Mouse (Mus musculus) kidney, adult 2 months (tissue): ENCODE data around the gene Abcc9. TPM values are rescaled to one million over a fixed set of nuclear protein-coding genes. Genes with fewer than 3 reads are reported as not detected.

Source experiments
- DNase-seq: peaks from one replicate; pipeline ENCODE4 v3.0.0; 2021
- H3K27ac ChIP-seq: fragments of 200-500 bp; 2 replicates; pipeline ENCODE4 v1.5.1; 2012; ENCODE audit warnings: low read depth, low read length, control low read depth, inconsistent platforms; ENCODE audit not compliant: insufficient read depth
- H3K27me3 ChIP-seq: fragments of 200-500 bp; replicated peaks from 2 replicates; pipeline ENCODE4 v1.6.1; 2012; ENCODE audit warnings: mild to moderate bottlenecking, moderate library complexity, low read length, inconsistent platforms; ENCODE audit not compliant: control insufficient read depth, insufficient read depth
- H3K36me3 ChIP-seq: fragments of 200-500 bp; 2 replicates; pipeline ENCODE4 v1.6.1; 2012; ENCODE audit warnings: mild to moderate bottlenecking, moderate library complexity, low read length, inconsistent platforms; ENCODE audit not compliant: control insufficient read depth, insufficient read depth
- H3K4me1 ChIP-seq: fragments of 200-500 bp; 2 replicates; pipeline ENCODE4 v1.6.1; 2011; ENCODE audit warnings: low read length; ENCODE audit not compliant: control insufficient read depth, insufficient read depth
- H3K4me3 ChIP-seq: fragments of 200-500 bp; 2 replicates; pipeline ENCODE4 v1.5.1; 2011; ENCODE audit warnings: mild to moderate bottlenecking, low read depth, low read length, control low read depth; ENCODE audit not compliant: insufficient read depth
- CTCF ChIP-seq: fragments of 200-500 bp; conservative IDR thresholded peaks from 2 replicates; pipeline ENCODE4 v1.5.1; 2011; ENCODE audit warnings: low read depth, mild to moderate bottlenecking, control low read depth, low read length, moderate library complexity, mixed read lengths; ENCODE audit not compliant: insufficient read depth, insufficient read length
- POLR2A ChIP-seq: fragments of 200-500 bp; IDR thresholded peaks from one replicate; pipeline ENCODE4 v1.6.1; 2011; ENCODE audit warnings: low read depth, low read length, control low read depth
- WGBS: fragments of 180-500 bp; shearing (Covaris S2); methylation state at CpG from one replicate; pipeline ENCODE4 v1.1.7; 2018; 5-methylcytosine and 5-hydroxymethylcytosine counted together
- polyA plus RNA-seq: library from polyadenylated mRNA; depleted of rRNA; stranded (reverse); fragments of >200 nt; gene quantifications from 2 replicates; pipeline ENCODE4 v1.2.3, GENCODE M21; 2012

Abcc9 gene
- polyA plus RNA-seq, 1 experiment = 5.3 TPM

DNA sequence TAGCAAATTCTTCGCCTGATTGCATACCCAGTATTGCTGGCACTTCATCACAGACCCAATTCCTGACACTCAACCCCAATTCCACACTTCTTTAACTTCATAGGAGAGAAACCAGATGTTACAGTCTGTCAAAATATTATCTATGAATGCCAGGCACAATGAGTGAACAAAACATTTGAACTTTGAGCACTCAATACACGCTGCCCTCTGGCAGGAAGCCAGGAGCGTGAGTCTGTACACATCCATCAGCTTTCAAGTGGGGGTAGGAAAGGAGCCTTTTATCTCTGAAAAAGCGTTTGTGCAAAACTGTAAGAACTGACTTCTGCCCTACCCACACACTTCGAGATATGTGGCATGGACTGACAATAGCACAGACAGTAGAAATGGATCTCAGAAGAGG, 134.7 kb downstream of the Abcc9 start:
- no peak overlapping the region for H3K27ac ChIP-seq
- H3K4me3 ChIP-seq = no peak overlapping the region
- TF ChIP-seq CTCF (no peak), POLR2A (no peak)
- no peaks in the 10 kb centered on the region for H3K36me3 ChIP-seq
- WGBS = 33% methylated on average over 5 of the region's 5 CpGs
- H3K27me3 ChIP-seq = 0 out of 2 replicates have a peak, but pooled peaks cover 1% of the 10 kb centered on the region
- peaks cover 6% of the 10 kb centered on the region; the same call in 1 of the 2 replicates for H3K4me1 ChIP-seq
- peak; percentile 84 for DNase-seq

DNA sequence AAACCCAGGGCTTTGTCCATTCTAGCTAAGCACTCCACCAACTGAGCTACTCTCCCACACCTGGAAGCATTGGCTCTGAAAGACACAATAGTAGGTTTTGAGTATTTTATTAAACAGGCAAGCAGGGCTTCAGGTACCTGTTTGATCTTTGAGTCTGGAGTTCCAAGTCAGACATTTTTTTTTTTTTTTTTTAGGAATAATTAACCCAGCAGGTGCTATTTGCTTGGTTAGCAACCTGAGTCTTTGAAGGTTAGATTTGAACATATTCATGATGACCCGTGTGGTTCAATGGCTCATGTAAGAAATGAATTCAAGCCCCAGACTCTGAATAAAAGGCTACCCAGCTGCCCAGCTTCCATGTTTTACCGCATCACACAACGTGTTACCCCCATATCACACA, 137.4 kb downstream of the Abcc9 start:
- TF ChIP-seq CTCF (no peak), POLR2A (no peak)
- WGBS = 76% methylated on average over 3 of the region's 3 CpGs
- DNase-seq = peak; percentile 64

DNA sequence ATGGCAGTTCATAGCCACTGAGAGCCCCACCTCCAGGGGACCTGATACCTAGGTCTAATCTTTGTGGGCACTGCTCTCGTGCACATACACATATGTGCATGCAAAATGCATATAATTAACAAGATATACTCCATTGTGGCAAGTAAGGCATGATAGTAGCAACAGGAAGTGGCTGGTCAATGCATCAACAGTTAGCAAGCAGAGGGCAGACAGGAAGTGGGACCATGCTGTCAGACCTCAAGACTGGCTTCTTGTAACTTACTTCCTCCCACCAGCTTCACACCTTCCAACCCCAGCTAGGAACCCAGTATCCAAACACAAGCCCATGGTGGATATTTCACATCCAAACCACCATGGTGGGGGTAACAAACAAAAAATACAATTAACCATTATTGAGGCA, 141.0 kb downstream of the Abcc9 start:
- Histone ChIP-seq H3K36me3 (no peaks in the 10 kb centered on the region), H3K4me1 (peaks cover 3% of the 10 kb centered on the region; the same call in 1 of the 2 replicates), H3K27ac (no peak overlapping the region), H3K4me3 (no peak overlapping the region), H3K27me3 (no peaks in the 10 kb centered on the region)
- DNase-seq = no peak
- 85% methylated on average over 1 of the region's 1 CpGs for WGBS
- TF ChIP-seq POLR2A = no peak
- TF ChIP-seq CTCF = no peak

More for the DNA sequence above, 137.4 kb downstream of the Abcc9 start:
- Histone ChIP-seq H3K27me3 (no peaks in the 10 kb centered on the region), H3K36me3 (no peaks in the 10 kb centered on the region), H3K4me1 (peaks cover 3% of the 10 kb centered on the region; the same call in 1 of the 2 replicates), H3K4me3 (no peak overlapping the region), H3K27ac (peak overlapping the region; percentile 39; the same call in 1 of the 2 replicates)

DNA sequence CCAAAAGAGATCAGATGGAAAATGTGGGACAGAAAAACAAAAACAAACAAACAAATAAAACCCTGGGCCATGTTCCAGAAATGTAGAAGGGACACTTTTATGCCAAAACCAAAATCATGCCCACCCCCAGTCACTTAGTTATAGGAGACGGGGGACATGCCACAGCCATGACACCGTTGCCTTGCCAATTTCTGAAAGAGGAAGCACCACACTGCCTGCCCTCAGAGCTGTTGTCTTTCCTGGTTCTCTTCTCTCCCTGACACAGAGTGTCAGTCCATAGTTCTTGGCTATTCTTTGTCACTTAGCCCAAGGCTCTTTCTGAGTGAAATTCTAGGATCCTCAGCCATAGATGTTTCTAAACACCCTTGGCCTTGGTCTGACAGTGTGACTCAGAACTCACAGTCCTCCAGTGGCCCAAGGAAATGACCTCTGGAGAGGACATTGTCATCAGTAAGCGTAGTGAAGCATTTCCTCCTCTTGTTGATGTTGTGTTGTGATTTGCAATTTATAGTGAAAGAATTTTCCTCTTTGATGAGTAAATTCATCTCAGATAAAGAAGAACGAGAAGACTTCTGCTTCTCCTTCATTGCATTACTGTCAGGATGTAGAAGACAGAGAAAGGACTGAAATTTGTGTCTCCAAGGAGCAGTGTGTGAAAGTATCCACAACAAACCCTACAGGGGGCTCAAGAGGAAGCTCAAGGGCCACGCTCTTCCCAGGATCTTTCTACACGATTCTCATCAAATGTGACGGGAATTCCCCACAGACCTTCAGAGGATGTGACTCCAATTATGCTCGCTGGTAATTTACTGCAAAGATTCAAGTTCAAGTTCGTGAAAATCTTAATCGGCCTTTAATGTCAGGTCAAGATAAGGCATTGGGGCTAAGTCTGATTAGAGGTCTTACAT, 143.1 kb downstream of the Abcc9 start:
- H3K4me1 ChIP-seq = no peaks in the 10 kb centered on the region
- WGBS = 63% methylated on average over 10 of the region's 10 CpGs
- TF ChIP-seq POLR2A (no peak), CTCF (no peak)
- no peaks in the 10 kb centered on the region for H3K36me3 ChIP-seq
- peak overlapping the region; percentile 82 for H3K27ac ChIP-seq
- peak; percentile 47 for DNase-seq
- no peaks in the 10 kb centered on the region for H3K27me3 ChIP-seq
- no peak overlapping the region for H3K4me3 ChIP-seq

DNA sequence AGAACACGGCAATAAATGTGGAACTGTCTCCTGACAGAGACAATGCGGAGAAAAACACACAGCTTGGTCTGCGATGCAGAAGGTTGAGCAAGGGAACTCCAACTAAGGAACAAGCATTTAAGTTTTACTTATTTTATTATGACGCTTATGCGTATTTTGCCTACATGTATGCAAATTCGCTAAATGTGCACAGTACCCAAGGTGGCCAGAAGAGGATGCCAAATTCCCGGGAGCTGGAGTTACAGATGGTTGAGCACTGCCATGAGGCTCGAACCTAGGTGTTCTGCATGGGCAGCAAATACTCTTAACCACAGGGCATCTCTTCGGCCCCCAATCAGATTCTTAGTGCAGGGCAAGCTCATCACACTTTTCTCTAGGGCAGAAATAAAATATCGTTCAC, 144.0 kb downstream of the Abcc9 start:
- Histone ChIP-seq H3K4me1 (no peaks in the 10 kb centered on the region), H3K27me3 (no peaks in the 10 kb centered on the region), H3K36me3 (no peaks in the 10 kb centered on the region), H3K27ac (no peak overlapping the region), H3K4me3 (no peak overlapping the region)
- TF ChIP-seq CTCF (peak; percentile 65), POLR2A (no peak)
- 79% methylated on average over 10 of the region's 10 CpGs for WGBS
- DNase-seq = peak; percentile 51

DNA sequence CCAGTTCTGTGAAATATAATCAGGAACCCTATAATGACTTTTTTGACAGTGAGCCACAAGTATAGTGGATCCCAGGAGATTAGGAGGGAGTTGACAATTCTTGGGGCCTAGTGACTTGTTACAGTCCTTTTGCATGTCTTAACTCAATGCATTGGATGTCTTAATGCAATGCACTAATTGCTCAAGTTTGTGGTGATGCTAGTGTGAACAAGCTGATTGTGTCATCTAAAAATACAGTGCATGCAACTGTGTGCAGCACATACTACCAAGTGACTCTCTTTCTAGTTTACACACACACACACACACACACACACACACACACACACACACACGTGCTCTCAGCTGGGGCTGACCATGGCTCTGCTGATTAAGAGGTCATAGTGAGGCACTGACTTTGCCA, 146.1 kb downstream of the Abcc9 start:
- Histone ChIP-seq H3K27ac (no peak overlapping the region), H3K4me3 (no peak overlapping the region), H3K36me3 (no peaks in the 10 kb centered on the region), H3K27me3 (no peaks in the 10 kb centered on the region), H3K4me1 (no peaks in the 10 kb centered on the region)
- no peak for TF ChIP-seq CTCF
- TF ChIP-seq POLR2A = no peak
- no peak for DNase-seq
- 77% methylated on average over 1 of the region's 1 CpGs for WGBS

DNA sequence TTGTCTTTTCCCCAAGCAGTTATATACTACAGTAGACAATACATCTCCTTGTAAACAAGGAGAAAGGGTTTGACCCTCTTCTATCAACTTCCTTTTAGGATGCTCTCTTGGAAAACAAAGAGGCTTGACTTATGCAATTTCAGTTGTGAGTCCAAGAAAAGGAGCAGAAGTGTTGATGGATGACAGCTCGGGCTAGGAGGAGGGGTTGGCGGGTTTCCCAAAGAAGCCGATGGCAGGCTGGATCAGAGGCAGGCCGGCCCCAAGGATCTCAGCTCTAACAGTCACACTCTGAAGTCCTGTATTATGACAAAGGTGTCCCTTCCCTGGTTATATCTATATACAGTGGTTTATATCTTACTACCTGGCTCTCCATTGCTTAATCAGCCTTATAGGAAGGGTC, 150.6 kb downstream of the Abcc9 start:
- 40% methylated on average over 4 of the region's 4 CpGs for WGBS
- no peak overlapping the region for H3K27ac ChIP-seq

More for the DNA sequence above, 150.6 kb downstream of the Abcc9 start:
- H3K4me1 ChIP-seq = peaks cover 3% of the 10 kb centered on the region; the same call in 1 of the 2 replicates
- no peaks in the 10 kb centered on the region for H3K36me3 ChIP-seq
- no peak overlapping the region for H3K4me3 ChIP-seq
- TF ChIP-seq CTCF = no peak
- TF ChIP-seq POLR2A = no peak
- H3K27me3 ChIP-seq = no peaks in the 10 kb centered on the region
- peak; percentile 61 for DNase-seq
